Mouse (Mus musculus) bone marrow macrophage, adult 2 months (primary cell): ENCODE data around the gene Tnfrsf18.

Experiments used
- CTCF ChIP-seq: IDR thresholded peaks from 2 replicates; pipeline ENCODE4 v1.5.1; 2012; ENCODE audit warnings: low read depth, mild to moderate bottlenecking, low read length, moderate library complexity
- POLR2A ChIP-seq: IDR thresholded peaks from 2 replicates; pipeline ENCODE4 v1.6.1; 2012; ENCODE audit warnings: mild to moderate bottlenecking, low read depth, low read length, borderline replicate concordance

DNA sequence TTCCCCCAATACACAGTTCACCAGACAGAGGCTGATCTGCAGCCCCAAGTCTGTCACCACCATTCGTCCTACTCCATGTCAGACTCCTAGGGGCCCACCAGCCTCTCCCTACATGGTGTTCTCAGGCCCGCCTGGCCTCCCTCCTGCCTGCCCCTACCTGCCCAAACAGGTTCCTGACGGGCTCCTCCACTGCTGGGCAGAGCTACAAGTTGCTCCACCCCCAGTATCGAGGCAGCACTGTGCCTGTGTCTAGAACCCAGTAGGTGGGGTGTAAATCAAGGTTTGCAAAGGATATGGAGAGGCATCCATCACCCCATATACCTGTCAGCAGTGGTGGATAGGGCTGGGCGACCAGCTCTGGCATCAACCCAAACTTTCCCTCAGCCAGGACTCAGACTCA, 33.3 kb downstream of the Tnfrsf18 start, which contains the start of gene Ttll10:
- TF ChIP-seq POLR2A (no peak), CTCF (no peak)
